Mouse (Mus musculus) liver, embryonic 13.5 days (tissue): ENCODE data around the gene Mrpl12. TPM values are rescaled to one million over a fixed set of nuclear protein-coding genes. Genes with fewer than 3 reads are reported as not detected.

ENCODE experiments used
- ATAC-seq: fragments of 200-750 bp; cut with Nextera tagmentation; 2 replicates; pipeline ENCODE4 v1.8.0; 2017; ENCODE audit warnings: low read depth, mild to moderate bottlenecking, moderate number of reproducible peaks, moderate library complexity
- DNase-seq: peaks from one replicate; pipeline ENCODE4 v3.0.0; 2022
- H3K27ac ChIP-seq: fragments of 300-500 bp; sonication (generic); 2 replicates; pipeline ENCODE4 v1.5.1; 2015; ENCODE audit warnings: moderate library complexity, mild to moderate bottlenecking, inconsistent platforms
- H3K27me3 ChIP-seq: fragments of 300-500 bp; sonication (generic); 2 replicates; pipeline ENCODE4 v1.6.1; 2015; ENCODE audit warnings: mild to moderate bottlenecking, inconsistent platforms
- H3K36me3 ChIP-seq: fragments of 300-500 bp; sonication (generic); 2 replicates; pipeline ENCODE4 v1.6.1; 2015; ENCODE audit warnings: mild to moderate bottlenecking, inconsistent platforms
- H3K4me1 ChIP-seq: fragments of 300-500 bp; sonication (generic); replicated peaks from 2 replicates; pipeline ENCODE4 v1.6.1; 2015; ENCODE audit warnings: inconsistent platforms
- H3K4me2 ChIP-seq: fragments of 300-500 bp; sonication (generic); 2 replicates; pipeline ENCODE4 v1.6.1; 2015; ENCODE audit warnings: inconsistent platforms, mild to moderate bottlenecking, moderate library complexity
- H3K4me3 ChIP-seq: fragments of 300-500 bp; sonication (generic); replicated peaks from 2 replicates; pipeline ENCODE4 v1.5.1; 2015; ENCODE audit warnings: mild to moderate bottlenecking, inconsistent platforms
- H3K9ac ChIP-seq: fragments of 300-500 bp; sonication (generic); 2 replicates; pipeline ENCODE4 v1.6.1; 2015; ENCODE audit warnings: mild to moderate bottlenecking, inconsistent platforms
- H3K9me3 ChIP-seq: fragments of 300-500 bp; sonication (generic); replicated peaks from 2 replicates; pipeline ENCODE4 v1.6.1; 2016; ENCODE audit warnings: inconsistent platforms
- WGBS: fragments of 180-500 bp; shearing (Covaris S2); methylation state at CpG from one replicate; pipeline ENCODE4 v1.1.7; 2015; ENCODE audit not compliant: insufficient replicate concordance; 5-methylcytosine and 5-hydroxymethylcytosine counted together
- polyA plus RNA-seq: library from polyadenylated mRNA; unstranded; fragments of >200 nt; fragmentation: Nextera tagmentation; extraction: Ambion mirVana; gene quantifications from 2 replicates; pipeline ENCODE4 v1.2.1, GENCODE M21; 2015

Gene Mrpl12
- polyA plus RNA-seq, 1 experiment from 2014 or later: 142 TPM

DNA sequence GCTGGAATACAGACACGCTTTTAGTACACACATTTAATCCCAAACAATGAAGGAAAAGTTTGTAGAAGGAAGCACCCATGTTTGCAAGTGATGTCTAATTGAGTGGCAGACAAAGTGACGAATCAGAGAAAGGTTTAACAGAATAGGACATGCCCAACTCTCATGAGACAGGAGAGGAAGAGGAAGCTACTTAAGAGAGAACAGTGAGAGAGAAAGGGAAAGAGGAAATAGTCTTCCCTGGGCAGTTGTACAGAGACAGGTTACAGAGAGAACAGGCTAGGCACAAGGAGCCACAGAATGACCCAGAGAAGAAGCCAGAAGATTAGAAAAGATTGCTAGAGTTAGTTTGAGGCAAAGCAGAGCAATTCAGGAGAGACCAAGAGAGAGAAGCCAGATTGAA is 41.5 kb downstream of the Mrpl12 start:
- H3K36me3 ChIP-seq: no peaks in the 10 kb centered on the region
- H3K9ac ChIP-seq: no peak overlapping the region
- WGBS: 62% methylated on average over 2 of the region's 2 CpGs
- H3K4me1 ChIP-seq: peaks cover 39% of the 10 kb centered on the region
- ATAC-seq: no peak
- no peak overlapping the region for H3K4me3 ChIP-seq
- H3K9me3 ChIP-seq: no peaks in the 10 kb centered on the region
- H3K27me3 ChIP-seq: peaks cover 34% of the 10 kb centered on the region
- DNase-seq: no peak
- H3K27ac ChIP-seq: no peak overlapping the region
- no peak overlapping the region for H3K4me2 ChIP-seq

DNA sequence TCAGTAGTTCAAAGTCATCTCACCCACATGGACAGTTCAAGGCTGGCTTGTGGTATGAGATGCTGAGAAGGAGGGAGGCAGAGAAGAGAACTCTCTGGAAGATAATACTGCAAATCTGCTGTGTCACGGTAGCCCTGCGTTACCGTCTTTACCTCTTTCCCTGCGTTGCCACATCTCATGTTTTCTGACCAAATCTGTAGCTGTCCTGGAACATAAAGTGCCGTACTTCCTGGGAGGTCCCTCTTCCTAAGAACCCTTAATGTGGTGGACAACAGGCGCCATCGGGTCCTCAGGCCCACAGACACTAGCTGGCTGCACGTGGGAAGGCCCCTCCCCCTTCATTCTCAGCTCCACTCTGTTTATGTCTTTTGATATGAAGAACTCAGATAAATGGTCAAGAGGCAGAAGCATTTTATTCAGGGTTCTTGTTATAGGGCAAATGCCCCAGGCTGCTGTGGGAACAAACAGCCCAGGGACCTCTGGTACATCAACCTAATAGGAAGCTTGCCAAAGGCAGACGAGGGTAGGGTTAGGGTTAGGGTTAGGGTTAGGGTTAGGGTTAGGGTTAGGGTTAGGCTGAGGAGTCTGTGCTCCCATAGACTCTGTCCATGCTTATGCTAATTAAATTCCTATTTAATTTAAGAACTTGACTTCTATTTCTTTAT is 43.4 kb downstream of the Mrpl12 start:
- Histone ChIP-seq H3K4me3 (no peak overlapping the region), H3K4me2 (peak overlapping the region; percentile 25; the same call in 1 of the 2 replicates), H3K9ac (no peak overlapping the region), H3K9me3 (no peaks in the 10 kb centered on the region), H3K27ac (no peak overlapping the region), H3K4me1 (peaks cover 32% of the 10 kb centered on the region), H3K27me3 (peaks cover 53% of the 10 kb centered on the region), H3K36me3 (no peaks in the 10 kb centered on the region)
- DNase-seq (no peak), ATAC-seq (peak; percentile 32; the same call in 1 of the 2 replicates)
- WGBS: 49% methylated on average over 9 of the region's 9 CpGs

DNA sequence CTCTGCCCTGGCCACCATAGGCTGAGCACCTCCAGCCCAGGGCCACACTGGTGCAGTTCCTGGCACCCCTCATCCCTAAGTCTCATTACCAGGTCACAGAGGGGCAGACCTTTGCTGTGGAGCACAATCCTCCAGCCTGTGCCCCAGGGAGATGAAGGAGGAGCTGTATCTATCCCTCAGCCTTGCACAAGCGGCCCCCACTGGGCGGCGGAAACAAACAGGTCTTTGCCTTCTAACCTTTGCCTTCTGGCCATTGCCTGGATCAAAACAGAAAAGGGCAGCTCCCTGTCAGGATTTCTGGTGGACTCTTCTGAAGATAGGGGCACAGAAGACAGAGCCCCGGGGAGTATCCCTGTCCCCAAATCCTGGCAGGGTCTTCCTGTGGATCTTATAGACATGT is 44.5 kb downstream of the Mrpl12 start:
- no peaks in the 10 kb centered on the region for H3K36me3 ChIP-seq
- ATAC-seq: peak; percentile 46
- no peak overlapping the region for H3K4me2 ChIP-seq
- peak overlapping the region; percentile 29 for H3K27ac ChIP-seq
- no peak overlapping the region for H3K4me3 ChIP-seq
- H3K9me3 ChIP-seq: no peaks in the 10 kb centered on the region
- H3K9ac ChIP-seq: no peak overlapping the region
- WGBS: 62% methylated on average over 4 of the region's 4 CpGs
- H3K4me1 ChIP-seq: peaks cover 31% of the 10 kb centered on the region
- DNase-seq: no peak
- H3K27me3 ChIP-seq: peaks cover 63% of the 10 kb centered on the region

DNA sequence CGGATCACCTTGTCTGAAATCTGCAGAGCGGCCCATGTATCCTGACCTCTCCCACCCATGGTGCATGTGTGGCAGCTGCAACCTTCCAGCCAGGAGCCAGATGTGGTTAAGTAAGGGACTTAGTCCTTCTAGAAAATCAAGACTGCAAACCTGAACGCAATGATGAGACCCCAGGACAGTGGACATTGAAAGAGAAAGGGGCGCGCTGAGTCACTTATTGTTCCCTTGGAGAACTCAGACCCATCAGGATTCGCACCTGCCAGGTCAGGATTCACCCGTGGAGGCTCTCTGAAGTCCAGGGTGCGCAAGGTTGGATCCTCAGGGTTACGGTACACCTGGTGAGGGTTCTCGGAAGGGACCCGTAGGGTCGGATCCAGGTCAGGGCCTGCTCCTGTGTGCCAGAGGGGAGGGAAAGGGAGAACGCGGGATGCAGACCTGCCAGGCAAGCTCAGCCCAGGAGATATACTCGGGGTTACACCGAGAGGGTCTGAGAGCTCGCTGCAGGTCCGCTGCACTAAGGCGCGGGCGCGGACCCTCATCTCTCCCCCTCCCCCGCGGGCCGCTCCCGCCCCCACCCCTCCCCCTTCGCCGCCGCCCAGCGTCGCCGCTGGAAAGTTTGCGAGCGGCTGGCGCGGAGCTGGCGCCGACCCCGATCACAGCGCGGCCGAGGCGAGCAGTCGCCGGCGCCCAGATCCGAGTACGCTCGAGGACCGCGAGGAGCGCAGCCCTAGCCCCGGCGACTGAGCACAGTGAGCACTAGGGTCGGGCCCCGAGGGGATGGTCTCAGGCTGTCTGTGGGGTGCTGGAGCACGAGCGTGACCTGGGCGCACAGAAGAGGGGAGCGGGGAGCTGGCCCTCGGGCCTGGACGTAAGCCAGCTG is 45.9 kb downstream of the Mrpl12 start, which contains the start of gene Gcgr:
TSS of gene Gcgr (plus strand) at position 615 of the 880 bp plus-strand sequence.
- peak within 1 kb of the TSS; percentile 29 for H3K27ac ChIP-seq
- H3K27me3 ChIP-seq: peaks cover 74% of the 10 kb centered on the region
- ATAC-seq (no peak; the same call in 1 of the 2 replicates), DNase-seq (no peak)
- H3K4me3 ChIP-seq: peak within 1 kb of the TSS; percentile 54
- no peaks in the 10 kb centered on the region for H3K36me3 ChIP-seq
- peak within 1 kb of the TSS; percentile 65 for H3K9ac ChIP-seq
- H3K4me2 ChIP-seq: peak within 1 kb of the TSS; percentile 61
- H3K9me3 ChIP-seq: no peaks in the 10 kb centered on the region
- peaks cover 31% of the 10 kb centered on the region for H3K4me1 ChIP-seq
- WGBS: 10% methylated on average over 62 of the region's 62 CpGs

DNA sequence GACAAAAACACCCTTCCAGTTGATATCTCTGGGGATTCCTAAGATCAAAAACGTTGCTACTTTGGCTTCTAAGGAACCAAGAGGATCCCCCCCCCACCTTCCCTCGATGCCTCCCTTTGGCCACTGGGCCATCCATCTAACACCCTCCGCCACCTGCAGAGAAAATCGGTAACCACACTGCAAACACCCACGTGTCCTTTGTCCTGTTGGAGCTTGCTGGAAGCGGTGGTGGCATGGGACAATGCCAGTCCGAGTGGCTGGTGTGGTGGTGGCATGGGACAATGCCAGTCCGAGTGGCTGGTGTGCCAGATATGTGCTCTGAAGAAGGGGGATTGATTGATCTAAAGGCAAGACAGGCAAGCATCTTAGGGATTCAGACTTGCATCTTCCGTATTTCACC is 47.2 kb downstream of the Mrpl12 start:
- H3K4me1 ChIP-seq: peaks cover 31% of the 10 kb centered on the region
- no peaks in the 10 kb centered on the region for H3K36me3 ChIP-seq
- ATAC-seq (no peak), DNase-seq (no peak)
- H3K27ac ChIP-seq: no peak overlapping the region; the same call in 1 of the 2 replicates
- peaks cover 79% of the 10 kb centered on the region for H3K27me3 ChIP-seq
- 30% methylated on average over 9 of the region's 9 CpGs for WGBS
- H3K4me2 ChIP-seq: peak overlapping the region; percentile 61
- no peaks in the 10 kb centered on the region for H3K9me3 ChIP-seq
- H3K4me3 ChIP-seq: peak overlapping the region; percentile 54
- peak overlapping the region; percentile 65 for H3K9ac ChIP-seq

DNA sequence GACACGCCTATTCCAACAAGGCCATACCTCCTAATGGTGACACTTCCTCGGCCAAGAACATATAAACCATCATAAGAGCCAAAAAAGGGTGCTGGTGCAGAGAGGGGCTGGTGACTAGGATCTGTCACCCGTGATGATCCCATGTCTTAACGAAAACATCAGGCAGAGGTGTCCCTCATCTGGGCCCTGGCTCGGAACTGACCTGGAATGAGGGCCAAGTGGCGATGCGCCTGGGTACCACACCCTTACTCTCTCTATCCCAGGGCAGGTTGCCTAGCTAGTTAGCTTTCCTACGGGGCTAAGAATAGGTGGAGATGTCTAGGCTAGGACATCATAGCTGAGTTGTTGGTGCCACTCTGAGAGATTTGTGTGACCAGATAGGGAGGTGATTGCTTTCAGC is 49.7 kb downstream of the Mrpl12 start:
- ATAC-seq (no peak), DNase-seq (no peak)
- H3K4me3 ChIP-seq: no peak overlapping the region
- no peak overlapping the region for H3K4me2 ChIP-seq
- H3K9me3 ChIP-seq: no peaks in the 10 kb centered on the region
- H3K27ac ChIP-seq: no peak overlapping the region
- WGBS: 65% methylated on average over 8 of the region's 8 CpGs
- H3K9ac ChIP-seq: no peak overlapping the region
- H3K36me3 ChIP-seq: no peaks in the 10 kb centered on the region
- peaks cover 66% of the 10 kb centered on the region for H3K27me3 ChIP-seq
- H3K4me1 ChIP-seq: peaks cover 22% of the 10 kb centered on the region

DNA sequence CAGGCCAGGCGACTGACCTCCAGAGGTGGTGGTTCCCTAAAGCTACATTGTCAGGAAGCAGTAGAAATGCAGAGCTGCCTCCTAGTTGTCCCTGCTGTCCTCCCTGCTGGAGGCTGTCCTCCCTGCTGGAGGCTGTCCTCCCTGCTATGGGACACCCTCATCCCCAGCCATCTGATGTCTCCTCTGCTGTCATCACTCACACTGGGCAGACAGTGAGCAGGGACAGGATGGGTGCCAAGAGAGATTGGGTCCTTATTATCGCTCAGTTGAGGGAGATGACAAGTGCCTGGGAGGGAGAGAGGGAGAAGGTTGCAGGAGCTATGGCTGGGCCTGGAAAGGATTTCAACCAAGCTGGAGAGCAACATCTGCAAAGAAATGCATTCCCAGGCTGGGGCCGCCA is 50.7 kb downstream of the Mrpl12 start:
- Histone ChIP-seq H3K27me3 (peaks cover 56% of the 10 kb centered on the region), H3K4me3 (no peak overlapping the region), H3K4me2 (no peak overlapping the region), H3K9ac (no peak overlapping the region), H3K4me1 (peaks cover 32% of the 10 kb centered on the region), H3K36me3 (no peaks in the 10 kb centered on the region), H3K9me3 (no peaks in the 10 kb centered on the region), H3K27ac (no peak overlapping the region)
- DNase-seq (no peak), ATAC-seq (no peak)
- 66% methylated on average over 3 of the region's 3 CpGs for WGBS

DNA sequence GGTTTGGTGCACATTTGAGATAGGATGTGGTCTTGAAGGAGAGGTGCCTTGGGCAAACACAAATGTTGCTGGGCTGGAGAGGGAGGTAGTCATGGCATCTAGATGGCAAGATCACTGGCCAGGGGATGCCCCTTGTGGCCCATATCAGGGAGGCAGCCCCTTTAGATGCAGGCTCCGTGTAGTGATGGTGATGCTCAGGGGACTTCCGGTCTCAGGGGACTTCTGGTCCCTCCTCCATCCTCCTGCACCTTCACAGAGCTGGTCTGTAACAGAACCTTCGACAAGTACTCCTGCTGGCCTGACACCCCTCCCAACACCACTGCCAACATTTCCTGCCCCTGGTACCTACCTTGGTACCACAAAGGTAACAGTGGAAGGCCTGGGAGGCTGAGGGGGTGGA is 51.4 kb downstream of the Mrpl12 start:
- 53% methylated on average over 3 of the region's 3 CpGs for WGBS
- Histone ChIP-seq H3K4me2 (no peak overlapping the region), H3K36me3 (no peaks in the 10 kb centered on the region), H3K4me1 (peaks cover 30% of the 10 kb centered on the region), H3K4me3 (no peak overlapping the region), H3K9me3 (no peaks in the 10 kb centered on the region), H3K9ac (no peak overlapping the region), H3K27me3 (peaks cover 49% of the 10 kb centered on the region), H3K27ac (no peak overlapping the region)
- ATAC-seq (no peak), DNase-seq (no peak)

DNA sequence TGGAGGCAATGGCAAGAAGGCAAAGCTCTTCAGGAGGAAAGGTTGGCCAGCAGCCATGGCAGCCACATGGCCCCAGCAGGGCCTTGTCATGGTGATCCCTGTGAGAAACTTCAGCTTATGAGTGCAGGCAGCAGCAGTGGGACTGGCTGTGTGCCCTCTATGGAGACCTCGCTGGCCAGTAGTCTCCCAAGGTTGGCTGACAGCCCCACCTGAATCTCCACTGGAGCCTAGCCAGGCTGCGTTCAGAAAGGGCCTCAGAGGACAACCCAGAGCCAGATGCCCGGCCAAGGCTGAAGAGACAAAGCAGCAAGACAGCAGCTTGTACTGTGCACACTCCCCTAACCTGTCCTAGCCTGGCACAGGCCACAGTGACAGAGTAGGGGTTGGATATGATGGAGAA is 54.1 kb downstream of the Mrpl12 start:
- no peak overlapping the region for H3K9ac ChIP-seq
- no peak overlapping the region for H3K27ac ChIP-seq
- H3K9me3 ChIP-seq: no peaks in the 10 kb centered on the region
- WGBS: 71% methylated on average over 3 of the region's 3 CpGs
- peaks cover 13% of the 10 kb centered on the region; the same call in 1 of the 2 replicates for H3K36me3 ChIP-seq
- H3K4me3 ChIP-seq: no peak overlapping the region
- no peak overlapping the region for H3K4me2 ChIP-seq
- ATAC-seq (no peak), DNase-seq (no peak)
- peaks cover 23% of the 10 kb centered on the region for H3K4me1 ChIP-seq
- H3K27me3 ChIP-seq: peaks cover 22% of the 10 kb centered on the region
